Mouse (Mus musculus) megakaryocyte-erythroid progenitor cell, adult 5-6 weeks (primary cell): ENCODE measurements at regions not wholly inside any gene's neighbourhood (a gene's known extent, or its start where the extent isn't known, plus 50 kb on each side); places are given as distances from the start of the nearest gene placed in this dataset.

Experiments
- ATAC-seq: replicated peaks from 2 replicates; pipeline ENCODE4 v1.8.0; 2016; ENCODE audit warnings: mild to moderate bottlenecking, inconsistent platforms; ENCODE audit not compliant: severe bottlenecking, poor library complexity, low FRiP score, low TSS enrichment

- ATAC-seq = no peak
Measured at GRCm38 (mm10) chr3:41268516-41268915, 185.7 kb upstream of the Pgrmc2 start.

GRCm38 (mm10) chr3:41266216-41266615, 183.4 kb upstream of the Pgrmc2 start:
- ATAC-seq = no peak

- no peak for ATAC-seq
Measured at GRCm38 (mm10) chr3:41265399-41265798, 182.6 kb upstream of the Pgrmc2 start.

- ATAC-seq = no peak
Measured at GRCm38 (mm10) chr3:41258291-41258690, 175.4 kb upstream of the Pgrmc2 start.

GRCm38 (mm10) chr3:41244960-41245359, 162.1 kb upstream of the Pgrmc2 start:
- no peak for ATAC-seq

- no peak for ATAC-seq
Measured at GRCm38 (mm10) chr3:41241856-41242552, 159.2 kb upstream of the Pgrmc2 start.

- no peak for ATAC-seq
Measured at GRCm38 (mm10) chr3:41239801-41240200, 157.0 kb upstream of the Pgrmc2 start.

- no peak for ATAC-seq
Measured at GRCm38 (mm10) chr3:41239246-41239645, 156.4 kb upstream of the Pgrmc2 start.

- ATAC-seq = no peak
Measured at GRCm38 (mm10) chr3:41238046-41238445, 155.2 kb upstream of the Pgrmc2 start.

- ATAC-seq = no peak
Measured at GRCm38 (mm10) chr3:41235610-41236009, 152.8 kb upstream of the Pgrmc2 start.

GRCm38 (mm10) chr3:41234994-41235393, 152.1 kb upstream of the Pgrmc2 start:
- no peak for ATAC-seq

- no peak for ATAC-seq
Measured at GRCm38 (mm10) chr3:41234191-41234590, 151.3 kb upstream of the Pgrmc2 start.

GRCm38 (mm10) chr3:41233439-41233838, 150.6 kb upstream of the Pgrmc2 start:
- ATAC-seq = no peak

- no peak for ATAC-seq
Measured at GRCm38 (mm10) chr3:41230961-41231377, 148.1 kb upstream of the Pgrmc2 start.

GRCm38 (mm10) chr3:41229493-41229892, 146.6 kb upstream of the Pgrmc2 start:
- no peak for ATAC-seq

- ATAC-seq = peak; percentile 82
Measured at GRCm38 (mm10) chr3:41228536-41228935, 145.7 kb upstream of the Pgrmc2 start.

GRCm38 (mm10) chr3:41220746-41221145, 137.9 kb upstream of the Pgrmc2 start:
- ATAC-seq = no peak

GRCm38 (mm10) chr3:41217770-41218169, 134.9 kb upstream of the Pgrmc2 start:
- no peak for ATAC-seq

GRCm38 (mm10) chr3:41213533-41213932, 130.7 kb upstream of the Pgrmc2 start:
- ATAC-seq = no peak

- ATAC-seq = no peak
Measured at GRCm38 (mm10) chr3:41210333-41210732, 127.5 kb upstream of the Pgrmc2 start.

GRCm38 (mm10) chr3:41202895-41203294, 120.0 kb upstream of the Pgrmc2 start:
- ATAC-seq = no peak

GRCm38 (mm10) chr3:41201782-41202181, 118.9 kb upstream of the Pgrmc2 start:
- ATAC-seq = peak; percentile 87
